Mouse (Mus musculus): ENCODE measurements around the gene Rnf220. TPM values are rescaled to one million over a fixed set of nuclear protein-coding genes. Genes with fewer than 3 reads are reported as not detected.

The Rnf220 gene
- total and polyA plus RNA-seq, 2 experiments from 2014 or later, result 122 to 192 TPM

DNA sequence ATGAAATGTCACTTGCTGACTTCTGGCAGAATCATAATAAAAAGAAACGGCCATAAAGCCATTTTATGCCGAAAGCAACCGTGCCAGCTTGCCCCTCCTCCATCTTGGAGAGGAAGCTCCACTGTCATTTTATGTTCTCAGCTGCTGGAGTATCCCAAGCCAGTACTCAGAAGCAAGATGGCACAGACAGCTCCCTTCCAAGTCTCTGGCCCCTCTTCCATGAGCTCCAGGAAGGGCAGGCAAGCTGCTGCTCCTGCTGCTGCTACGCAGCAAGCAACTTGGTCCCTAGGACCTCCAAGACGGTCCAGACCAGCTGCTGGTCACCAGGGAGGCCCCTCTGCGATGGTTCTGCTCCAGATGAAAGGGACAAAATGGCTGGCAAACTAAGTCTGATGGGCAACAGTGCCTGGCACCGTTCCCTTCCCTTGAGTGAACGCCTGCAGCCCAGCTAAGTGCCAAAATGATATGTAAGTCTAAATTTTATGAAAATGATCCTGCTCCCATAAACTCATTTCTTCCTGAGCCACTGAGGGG, 216.4 kb downstream of the Rnf220 start:
- ATAC-seq (ENCODE audit: low FRiP score) (no peak), DNase-seq (ENCODE audit: low spot score) (no peak)
- no peak overlapping the region for H3K4me2 ChIP-seq (ENCODE audit: low read depth, low read length, poor library complexity, severe bottlenecking)
- peaks cover 10% of the 10 kb centered on the region; the same call in 1 of the 2 replicates for H3K4me1 ChIP-seq (ENCODE audit: insufficient read depth, low read length)
- no peak overlapping the region for H3K27ac ChIP-seq (ENCODE audit: low read depth, low read length)
- peaks cover 35% of the 10 kb centered on the region for H3K36me3 ChIP-seq (ENCODE audit: insufficient read depth, low read length)
- no peaks in the 10 kb centered on the region for H3K27me3 ChIP-seq (ENCODE audit: insufficient read depth, low read length)
- H3K9ac ChIP-seq (replicated peaks; ENCODE audit: low read length, poor library complexity, severe bottlenecking), result no peak overlapping the region
- TF ChIP-seq CTCF (IDR thresholded peaks at IDR 0.05), result no peak
- H3K9me3 ChIP-seq (ENCODE audit: low read length), result no peaks in the 10 kb centered on the region
- H3K4me3 ChIP-seq (ENCODE audit: low read depth, low read length), result no peak overlapping the region
- 91% methylated on average over 8 of the region's 8 CpGs for WGBS

DNA sequence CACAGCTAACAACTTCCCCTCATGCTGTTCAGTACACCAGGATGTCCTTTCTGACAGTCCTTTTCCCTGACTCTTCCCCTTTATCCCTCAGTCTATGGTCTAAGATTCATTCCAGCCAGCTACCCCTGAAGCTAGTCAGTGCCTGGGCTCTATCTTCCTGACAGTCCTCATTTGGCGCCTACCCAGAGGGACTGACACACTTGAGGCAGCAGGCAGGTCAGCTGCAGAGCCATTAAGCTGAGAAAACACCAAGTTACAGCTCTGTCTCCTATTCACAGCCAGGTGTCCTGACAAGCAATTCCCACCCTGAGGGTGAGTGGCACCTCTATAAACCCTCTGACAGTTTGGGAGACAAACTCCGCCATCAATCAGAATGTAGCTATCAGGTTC, 217.6 kb downstream of the Rnf220 start:
- 89% methylated on average over 2 of the region's 2 CpGs for WGBS
- TF ChIP-seq CTCF (IDR thresholded peaks at IDR 0.05), result no peak
- no peak overlapping the region for H3K4me3 ChIP-seq (ENCODE audit: low read depth, low read length)
- peaks cover 5% of the 10 kb centered on the region; the same call in 1 of the 2 replicates for H3K4me1 ChIP-seq (ENCODE audit: insufficient read depth, low read length)
- no peaks in the 10 kb centered on the region for H3K27me3 ChIP-seq (ENCODE audit: insufficient read depth, low read length)
- ATAC-seq (ENCODE audit: low FRiP score) (no peak), DNase-seq (ENCODE audit: low spot score) (no peak)
- no peak overlapping the region for H3K9ac ChIP-seq (replicated peaks; ENCODE audit: low read length, poor library complexity, severe bottlenecking)
- peaks cover 31% of the 10 kb centered on the region for H3K36me3 ChIP-seq (ENCODE audit: insufficient read depth, low read length)
- no peak overlapping the region for H3K4me2 ChIP-seq (ENCODE audit: low read depth, low read length, poor library complexity, severe bottlenecking)
- 0 out of 2 replicates have a peak, but pooled peaks cover 2% of the 10 kb centered on the region for H3K9me3 ChIP-seq (ENCODE audit: low read length)
- no peak overlapping the region for H3K27ac ChIP-seq (ENCODE audit: low read depth, low read length)

DNA sequence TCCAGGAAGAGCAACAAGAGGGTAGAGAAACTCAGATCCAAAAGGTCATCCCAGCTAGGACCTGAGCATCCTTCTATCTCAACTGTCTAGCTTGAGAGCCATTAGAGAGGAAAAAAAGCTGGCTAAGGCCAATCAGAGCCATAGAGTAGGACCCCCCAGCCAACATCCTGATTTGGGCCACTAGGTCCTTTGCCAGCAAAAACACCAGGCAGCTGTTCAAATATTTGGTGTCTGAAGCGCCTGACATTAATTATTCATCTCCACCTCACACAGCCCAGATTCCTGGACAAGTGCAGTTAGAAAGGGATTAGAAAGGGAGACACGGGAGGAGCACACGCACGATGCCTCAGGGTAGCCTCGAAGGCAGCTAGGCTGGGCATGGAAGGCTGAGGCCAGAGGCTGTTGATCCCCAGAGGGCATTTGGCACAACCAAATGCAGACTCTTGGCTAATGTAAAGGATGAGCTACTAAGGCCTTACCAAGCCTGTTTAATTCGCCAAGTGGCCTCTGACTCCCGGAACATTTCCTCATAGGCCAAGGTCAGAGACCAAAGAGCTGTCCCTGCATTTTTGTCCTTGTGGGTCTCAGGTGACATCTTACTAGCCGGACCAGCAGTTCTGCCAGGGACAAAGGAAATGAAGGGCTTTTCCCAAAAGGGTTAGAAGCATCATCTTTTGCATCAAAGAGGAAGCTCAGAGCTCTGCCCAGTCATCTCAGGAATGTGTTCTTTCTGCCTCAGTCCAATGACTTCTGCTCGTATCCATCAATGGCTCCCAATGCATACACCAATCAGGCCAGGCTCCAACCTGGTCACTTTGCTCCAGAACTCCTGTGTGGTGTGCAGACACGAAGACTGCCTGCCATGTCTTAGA, 218.2 kb downstream of the Rnf220 start:
- no peak overlapping the region for H3K4me3 ChIP-seq (ENCODE audit: low read depth, low read length)
- no peak overlapping the region for H3K27ac ChIP-seq (ENCODE audit: low read depth, low read length)
- DNase-seq (ENCODE audit: low spot score) (no peak), ATAC-seq (ENCODE audit: low FRiP score) (no peak)
- 0 out of 2 replicates have a peak, but pooled peaks cover 4% of the 10 kb centered on the region for H3K9me3 ChIP-seq (ENCODE audit: low read length)
- peaks cover 5% of the 10 kb centered on the region; the same call in 1 of the 2 replicates for H3K4me1 ChIP-seq (ENCODE audit: insufficient read depth, low read length)
- no peaks in the 10 kb centered on the region for H3K27me3 ChIP-seq (ENCODE audit: insufficient read depth, low read length)
- 54% methylated on average over 10 of the region's 10 CpGs for WGBS
- peaks cover 30% of the 10 kb centered on the region for H3K36me3 ChIP-seq (ENCODE audit: insufficient read depth, low read length)
- TF ChIP-seq CTCF (IDR thresholded peaks at IDR 0.05), result no peak
- H3K4me2 ChIP-seq (ENCODE audit: low read depth, low read length, poor library complexity, severe bottlenecking), result no peak overlapping the region
- no peak overlapping the region for H3K9ac ChIP-seq (replicated peaks; ENCODE audit: low read length, poor library complexity, severe bottlenecking)

DNA sequence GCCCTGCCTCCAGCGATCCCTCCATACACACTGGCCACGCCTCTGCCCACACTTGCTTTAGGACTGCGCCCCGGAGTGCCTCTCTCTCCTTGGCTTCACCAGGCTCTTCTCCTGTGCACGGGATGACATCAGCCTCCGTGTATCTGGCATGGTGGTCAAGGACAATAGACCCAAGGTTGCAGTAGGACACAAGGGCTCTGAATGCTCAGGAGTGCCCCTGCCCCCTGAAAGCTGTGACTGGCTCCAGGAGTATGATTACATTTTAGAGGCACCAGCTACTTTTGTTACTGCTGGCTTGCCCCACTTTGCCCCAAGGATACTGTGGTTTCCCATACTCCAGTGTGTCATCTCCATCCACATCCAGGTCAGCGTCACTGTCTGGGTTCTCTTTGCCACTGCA, 219.2 kb downstream of the Rnf220 start:
- peaks cover 34% of the 10 kb centered on the region for H3K36me3 ChIP-seq (ENCODE audit: insufficient read depth, low read length)

DNA sequence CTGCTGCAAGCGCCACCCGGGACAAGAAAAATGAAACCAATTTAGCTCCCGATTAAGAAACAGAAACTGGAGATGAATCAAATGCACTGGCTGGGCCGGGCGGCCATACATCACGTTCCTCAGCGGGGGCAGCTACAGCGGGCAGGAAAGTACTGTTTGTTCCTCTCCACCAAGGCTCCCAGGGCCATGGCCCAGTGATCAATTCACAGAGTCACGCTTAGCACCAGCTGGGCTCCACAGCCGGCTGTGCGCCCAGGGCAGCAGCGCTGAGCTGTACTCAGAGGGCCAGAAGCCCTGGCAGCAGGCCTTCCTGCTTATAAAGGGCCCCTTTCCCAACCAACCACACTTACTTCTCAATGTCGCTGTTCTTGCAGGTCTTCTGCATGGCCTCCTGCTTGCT, 219.8 kb downstream of the Rnf220 start:
- H3K4me3 ChIP-seq (ENCODE audit: low read depth, low read length), result no peak overlapping the region
- DNase-seq (ENCODE audit: low spot score), result no peak
- no peak for TF ChIP-seq CTCF (IDR thresholded peaks at IDR 0.05)
- H3K9me3 ChIP-seq (ENCODE audit: low read length), result 0 out of 2 replicates have a peak, but pooled peaks cover 4% of the 10 kb centered on the region
- H3K36me3 ChIP-seq (ENCODE audit: insufficient read depth, low read length), result peaks cover 39% of the 10 kb centered on the region
- WGBS, result 91% methylated on average over 13 of the region's 13 CpGs
- H3K4me1 ChIP-seq (ENCODE audit: insufficient read depth, low read length), result no peaks in the 10 kb centered on the region
- no peak for ATAC-seq (ENCODE audit: low FRiP score)
- no peak overlapping the region for H3K4me2 ChIP-seq (ENCODE audit: low read depth, low read length, poor library complexity, severe bottlenecking)
- H3K27me3 ChIP-seq (ENCODE audit: insufficient read depth, low read length), result no peaks in the 10 kb centered on the region
- no peak overlapping the region for H3K9ac ChIP-seq (replicated peaks; ENCODE audit: low read length, poor library complexity, severe bottlenecking)
- no peak overlapping the region for H3K27ac ChIP-seq (ENCODE audit: low read depth, low read length)

More for the DNA sequence above, 219.2 kb downstream of the Rnf220 start:
- TF ChIP-seq CTCF (IDR thresholded peaks at IDR 0.05), result no peak
- Histone ChIP-seq H3K4me2 (ENCODE audit: low read depth, low read length, poor library complexity, severe bottlenecking) (no peak overlapping the region), H3K9ac (replicated peaks; ENCODE audit: low read length, poor library complexity, severe bottlenecking) (no peak overlapping the region), H3K4me3 (ENCODE audit: low read depth, low read length) (no peak overlapping the region), H3K9me3 (ENCODE audit: low read length) (0 out of 2 replicates have a peak, but pooled peaks cover 4% of the 10 kb centered on the region), H3K4me1 (ENCODE audit: insufficient read depth, low read length) (no peaks in the 10 kb centered on the region), H3K27me3 (ENCODE audit: insufficient read depth, low read length) (no peaks in the 10 kb centered on the region), H3K27ac (ENCODE audit: low read depth, low read length) (no peak overlapping the region)
- 95% methylated on average over 7 of the region's 7 CpGs for WGBS
- ATAC-seq (ENCODE audit: low FRiP score) (no peak), DNase-seq (ENCODE audit: low spot score) (no peak)

DNA sequence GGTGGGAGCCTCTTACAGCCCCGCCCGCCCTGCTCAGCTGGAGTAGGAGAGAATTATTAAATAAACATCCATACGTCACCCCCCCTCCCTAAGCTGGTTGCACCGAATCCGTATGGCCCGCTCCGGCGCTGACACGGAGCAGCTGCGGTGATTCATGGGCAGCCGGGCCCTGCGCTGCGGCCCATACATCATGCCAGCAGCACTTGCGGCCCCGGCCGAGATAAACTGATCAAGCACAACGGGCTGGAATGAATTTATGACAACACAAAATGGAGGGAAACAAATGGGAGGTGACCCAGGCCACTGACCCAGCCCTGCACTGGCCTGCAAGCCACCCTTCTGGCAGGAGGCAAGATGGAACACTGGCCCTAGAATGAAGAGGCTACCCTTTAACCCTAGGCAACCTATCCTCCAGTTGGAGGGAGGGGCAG, 220.6 kb downstream of the Rnf220 start:
- WGBS, result 96% methylated on average over 17 of the region's 17 CpGs
- TF ChIP-seq CTCF (IDR thresholded peaks at IDR 0.05), result no peak
- Histone ChIP-seq H3K9me3 (ENCODE audit: low read length) (0 out of 2 replicates have a peak, but pooled peaks cover 4% of the 10 kb centered on the region), H3K9ac (replicated peaks; ENCODE audit: low read length, poor library complexity, severe bottlenecking) (no peak overlapping the region), H3K4me2 (ENCODE audit: low read depth, low read length, poor library complexity, severe bottlenecking) (no peak overlapping the region), H3K27me3 (ENCODE audit: insufficient read depth, low read length) (no peaks in the 10 kb centered on the region), H3K4me3 (ENCODE audit: low read depth, low read length) (no peak overlapping the region), H3K4me1 (ENCODE audit: insufficient read depth, low read length) (no peaks in the 10 kb centered on the region), H3K27ac (ENCODE audit: low read depth, low read length) (no peak overlapping the region), H3K36me3 (ENCODE audit: insufficient read depth, low read length) (peaks cover 45% of the 10 kb centered on the region)
- ATAC-seq (ENCODE audit: low FRiP score), result no peak
- no peak for DNase-seq (ENCODE audit: low spot score)

All from midbrain, postnatal 0 days (tissue).